Mouse (Mus musculus): ENCODE measurements around the gene Upp2.

The Upp2 gene

GRCm38 (mm10) chr2:58615766-58616165 lies 48.7 kb downstream of the Upp2 start:
- DNase-seq (ENCODE audit: low spot score) = no peak

DNA sequence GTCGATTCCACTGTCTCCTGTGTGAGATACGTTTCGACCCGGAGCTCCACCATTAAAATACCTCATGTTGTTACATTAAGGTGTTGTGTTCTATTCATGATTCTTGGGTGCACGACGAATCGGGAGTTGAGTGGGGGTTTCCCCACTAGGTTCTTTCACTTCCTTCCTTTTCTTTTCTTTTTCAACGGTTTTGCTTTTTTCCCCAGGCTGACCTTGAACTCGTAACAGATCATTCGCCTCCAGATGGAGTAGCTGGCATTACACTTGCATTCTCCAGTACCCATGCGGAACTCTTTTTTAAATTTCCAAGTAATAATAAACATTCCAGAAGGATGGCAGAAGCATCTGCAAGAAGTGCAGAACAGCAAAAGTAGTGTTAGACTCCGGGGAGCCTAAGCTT lies 58.1 kb downstream of the Upp2 start:
- no peak for DNase-seq (ENCODE audit: low spot score)

DNA sequence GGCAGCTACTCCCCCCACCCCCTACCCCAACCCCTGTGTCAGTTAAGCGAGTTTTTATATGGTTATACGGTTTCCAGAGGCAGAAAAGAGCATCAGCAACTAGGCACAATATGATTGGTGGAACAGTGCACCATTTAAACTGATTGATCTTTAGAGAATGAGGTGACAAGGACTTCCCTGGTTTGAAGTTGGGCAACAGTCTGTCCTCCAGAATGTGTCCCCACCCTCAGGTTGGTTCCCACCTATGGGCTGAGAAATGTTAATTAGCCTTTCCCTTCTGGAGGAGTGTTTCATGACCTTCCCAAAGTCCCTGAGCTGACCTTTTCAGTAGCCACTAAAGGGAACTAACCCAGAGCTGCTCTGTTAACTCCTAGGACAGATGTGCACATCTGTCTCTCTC lies 58.6 kb downstream of the Upp2 start:
- DNase-seq (ENCODE audit: low spot score) = no peak

GRCm38 (mm10) chr2:58626136-58626769 lies 59.2 kb downstream of the Upp2 start:
- no peak for DNase-seq (ENCODE audit: low spot score)

DNA sequence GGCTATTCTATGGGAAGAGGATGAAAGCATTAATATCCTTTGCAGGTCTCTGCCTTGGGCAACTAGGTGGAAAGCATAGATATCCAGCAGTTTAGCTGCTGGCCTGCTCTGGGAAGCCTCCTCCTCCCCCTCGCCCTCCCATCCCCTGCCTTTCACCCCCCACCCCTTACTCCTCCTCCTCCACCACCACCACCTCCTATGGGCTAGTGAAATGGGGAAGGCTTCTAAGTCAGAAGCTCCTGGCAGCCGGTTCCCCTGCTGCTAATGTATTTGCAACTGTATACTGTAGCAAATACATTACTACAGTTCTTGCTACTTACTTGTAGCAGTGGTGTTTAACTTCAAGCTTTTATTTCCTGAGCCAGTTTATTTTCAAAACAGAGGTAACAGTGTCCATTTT lies 60.9 kb downstream of the Upp2 start:
- no peak for DNase-seq (ENCODE audit: low spot score)

GRCm38 (mm10) chr2:58628993-58629392 lies 61.9 kb downstream of the Upp2 start:
- no peak for DNase-seq (ENCODE audit: low spot score)

- no peak for DNase-seq (ENCODE audit: low spot score)
These were observed 62.3 kb downstream of the Upp2 start for GRCm38 (mm10) chr2:58629440-58629839.

- no peak for DNase-seq (ENCODE audit: low spot score)
These were observed 66.7 kb downstream of the Upp2 start for GRCm38 (mm10) chr2:58633791-58634190.

DNA sequence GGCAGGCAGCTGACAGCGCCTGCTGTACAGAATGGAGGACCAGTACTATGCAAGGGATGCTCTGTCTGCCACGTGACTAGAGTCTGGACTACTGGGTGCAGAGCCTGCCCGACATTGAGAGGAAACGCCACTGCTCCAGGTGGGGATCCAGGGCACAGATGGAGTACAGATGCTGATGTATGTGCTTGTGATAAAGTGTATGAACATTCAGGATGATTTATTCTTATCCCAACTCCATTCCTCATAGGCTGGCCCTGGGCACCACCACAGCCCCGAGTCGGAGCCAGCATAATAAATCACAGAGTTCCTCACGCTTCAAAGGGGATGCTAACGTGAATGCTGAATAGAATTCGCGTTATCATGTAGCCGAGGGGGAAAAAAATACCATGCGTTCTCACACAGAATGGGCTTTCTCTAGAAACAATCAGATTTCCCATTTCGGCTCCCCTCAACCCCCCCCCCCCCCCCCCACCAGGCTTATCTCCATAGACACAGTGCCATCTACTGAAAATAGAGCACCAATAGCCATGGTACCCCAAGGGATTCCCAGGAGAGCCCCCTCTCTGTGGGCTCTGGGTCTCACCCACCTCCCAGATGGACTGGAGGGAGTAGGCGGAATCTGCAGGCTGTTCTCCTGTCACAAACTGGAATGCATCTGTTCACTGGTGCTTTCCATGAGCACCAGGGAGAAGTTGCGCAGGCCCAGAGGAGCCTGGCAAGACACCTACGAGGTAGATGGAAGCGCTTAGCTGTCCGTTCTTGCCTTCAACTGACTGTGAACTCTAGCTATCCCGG lies 74.9 kb downstream of the Upp2 start:
- no peak for DNase-seq (ENCODE audit: low spot score)

- no peak for DNase-seq (ENCODE audit: low spot score)
These were observed 78.6 kb downstream of the Upp2 start for GRCm38 (mm10) chr2:58645667-58646066.

DNA sequence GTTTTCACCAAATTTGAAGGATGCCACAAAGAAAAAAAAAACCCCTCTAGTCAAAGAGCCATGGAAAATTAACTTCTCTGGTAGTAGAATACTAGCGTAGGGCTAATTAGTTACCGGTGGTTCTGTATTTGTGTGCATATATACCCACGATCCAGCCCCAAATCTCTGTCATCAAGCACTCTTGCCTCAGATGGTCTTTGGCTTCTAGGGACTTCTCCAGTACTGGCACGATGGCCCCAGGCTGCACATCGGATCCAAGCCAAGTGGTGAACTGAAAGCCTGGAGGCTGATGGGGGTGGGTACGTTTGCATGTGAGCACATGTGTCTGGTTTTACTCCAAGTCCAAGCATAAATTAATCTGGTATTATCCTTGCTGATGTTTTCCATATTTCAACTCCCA lies 88.1 kb downstream of the Upp2 start:
- no peak for DNase-seq (ENCODE audit: low spot score)

- DNase-seq (ENCODE audit: low spot score) = no peak
These were observed 89.9 kb downstream of the Upp2 start for GRCm38 (mm10) chr2:58656959-58657358.

GRCm38 (mm10) chr2:58657855-58658254 lies 90.8 kb downstream of the Upp2 start:
- DNase-seq (ENCODE audit: low spot score) = no peak

DNA sequence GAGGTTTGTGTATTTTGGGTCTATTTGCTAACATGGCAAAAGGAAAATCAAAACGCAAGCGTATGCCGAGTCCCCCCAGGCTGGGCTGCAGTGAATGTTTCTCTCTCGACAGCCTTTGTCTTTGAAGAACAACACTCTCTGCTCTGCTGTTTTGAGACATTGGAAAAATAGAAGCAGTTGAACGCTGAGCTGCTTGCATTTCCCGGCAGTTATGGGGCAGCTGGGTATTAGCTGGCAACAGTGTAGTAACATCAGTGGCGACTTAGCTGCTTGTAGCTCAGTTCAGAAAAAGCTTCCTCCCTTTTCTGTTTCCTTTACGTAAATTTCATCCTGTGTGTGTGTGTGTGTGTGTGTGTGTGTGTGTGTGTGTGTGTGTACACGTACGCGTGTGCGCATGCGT lies 93.5 kb downstream of the Upp2 start:
- no peak for DNase-seq (ENCODE audit: low spot score)

GRCm38 (mm10) chr2:58661116-58661515 lies 94.0 kb downstream of the Upp2 start:
- no peak for DNase-seq (ENCODE audit: low spot score)

- no peak for DNase-seq (ENCODE audit: low spot score)
These were observed 95.6 kb downstream of the Upp2 start for GRCm38 (mm10) chr2:58662661-58663060.

- no peak for DNase-seq (ENCODE audit: low spot score)
These were observed 96.5 kb downstream of the Upp2 start for GRCm38 (mm10) chr2:58663404-58664120.

DNA sequence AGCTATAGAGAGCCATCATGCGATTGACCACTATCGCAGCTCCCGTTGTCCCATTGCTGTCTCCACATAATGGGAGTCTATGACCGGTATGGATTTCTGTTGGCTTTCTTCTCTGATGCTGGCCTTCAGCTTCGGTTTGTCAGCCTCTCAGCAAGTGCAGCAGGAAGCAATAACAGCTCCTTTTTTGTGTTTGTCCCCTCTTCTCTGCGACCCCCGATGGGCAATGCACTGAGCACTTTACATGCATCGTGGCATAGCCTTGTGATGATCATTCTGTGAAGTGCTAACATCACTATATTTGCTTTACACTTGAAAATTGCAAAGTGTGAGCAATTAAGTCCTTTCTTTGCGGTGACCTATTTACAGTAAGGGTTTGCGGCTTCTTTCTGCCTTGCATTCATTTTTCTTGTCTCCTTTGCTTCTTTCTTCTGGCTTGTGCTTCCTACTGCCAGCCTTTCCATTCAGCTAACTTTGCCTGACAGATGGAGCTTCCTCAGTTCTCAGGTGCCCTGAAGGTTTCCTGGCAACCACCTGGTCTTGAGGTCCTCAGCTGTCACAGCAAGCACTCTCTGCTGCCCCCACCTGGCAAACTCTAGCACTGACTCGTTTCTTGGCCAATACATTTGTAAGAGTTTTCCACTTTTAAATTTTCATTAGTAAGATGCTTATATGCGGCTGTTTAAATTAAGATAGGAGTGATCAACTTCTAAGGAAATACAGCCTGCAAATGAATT lies 98.2 kb downstream of the Upp2 start:
- peak; percentile 72 for DNase-seq (ENCODE audit: low spot score)

GRCm38 (mm10) chr2:58667298-58667697 lies 100.2 kb downstream of the Upp2 start:
- DNase-seq (ENCODE audit: low spot score) = no peak

GRCm38 (mm10) chr2:58667991-58668390 lies 100.9 kb downstream of the Upp2 start:
- peak; percentile 67 for DNase-seq (ENCODE audit: low spot score)

DNA sequence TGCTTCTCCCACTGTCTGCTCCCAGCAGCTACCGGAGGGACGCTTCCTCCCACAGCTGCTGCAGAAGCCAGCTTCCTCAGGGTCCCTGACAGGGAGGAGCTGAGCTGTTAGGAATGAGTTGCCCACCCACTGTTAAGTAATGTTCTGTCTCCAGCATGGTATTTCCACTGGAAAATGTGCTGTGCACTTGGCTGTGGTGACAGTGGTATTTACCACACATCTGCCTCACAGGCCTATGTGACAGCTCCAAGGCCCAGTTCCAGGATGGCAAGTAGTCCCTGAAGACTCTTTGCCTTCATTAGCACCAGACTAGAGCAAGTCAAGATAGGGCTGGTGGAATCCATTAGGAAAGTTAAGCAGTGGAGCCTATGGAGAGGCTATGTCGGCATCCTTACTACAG lies 102.0 kb downstream of the Upp2 start:
- no peak for DNase-seq (ENCODE audit: low spot score)

DNA sequence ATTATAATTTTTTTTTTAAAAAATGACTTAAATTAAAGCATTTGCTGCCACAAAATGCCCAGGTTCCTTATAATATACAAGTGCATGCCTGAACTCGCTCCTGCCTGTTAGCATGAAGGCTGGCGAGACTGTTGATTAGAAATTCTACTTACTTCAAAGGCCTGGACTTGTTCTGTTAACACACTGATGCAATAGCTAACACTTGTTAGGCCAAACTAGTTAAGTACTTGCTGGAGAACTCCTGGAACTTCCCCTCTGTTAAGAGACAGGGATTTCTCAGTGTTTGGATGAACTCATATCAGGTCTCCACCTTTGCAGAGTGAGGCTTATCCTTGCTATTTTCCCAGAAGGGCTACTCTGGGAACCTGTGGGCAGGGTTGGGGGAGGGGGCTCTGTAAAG lies 105.4 kb downstream of the Upp2 start:
- DNase-seq (ENCODE audit: low spot score) = no peak
